Mouse (Mus musculus) cerebellum, adult 11-12 months (tissue): ENCODE data around the gene Olfr1314.

ENCODE experiments used
- DNase-seq: peaks from one replicate; pipeline ENCODE4 v3.0.0; 2022

The Olfr1314 gene

GRCm38 (mm10) chr2:112096681-112097080 is at the start of gene Olfr1314:
Olfr1314 (minus strand) TSS chr2:112096781.
- DNase-seq: no peak

GRCm38 (mm10) chr2:112140029-112140428 is 43.4 kb upstream of the Olfr1314 start, which contains the start of gene Olfr1317:
Olfr1317 (plus strand) TSS chr2:112140329.
- DNase-seq: no peak

GRCm38 (mm10) chr2:112134877-112135276 is 38.3 kb upstream of the Olfr1314 start, which contains the start of gene Olfr1316:
Olfr1316 (minus strand) TSS chr2:112134977.
- DNase-seq: no peak

GRCm38 (mm10) chr2:112115340-112115739 is 18.8 kb upstream of the Olfr1314 start, which contains the start of gene Olfr1315-ps1:
Olfr1315-ps1 (minus strand) TSS chr2:112115440.
- no peak for DNase-seq

GRCm38 (mm10) chr2:112077743-112078142 is 18.8 kb downstream of the Olfr1314 start, which contains the start of gene Olfr1313:
Olfr1313 (minus strand) TSS chr2:112077843.
- no peak for DNase-seq

GRCm38 (mm10) chr2:112050138-112050537 is 46.4 kb downstream of the Olfr1314 start, which contains the start of gene Olfr1312:
Olfr1312 (minus strand) TSS chr2:112050238.
- DNase-seq: no peak
